Mouse (Mus musculus) adipocyte (in vitro differentiated cells): ENCODE data around the gene Ccdc170.
A peak's percentile ranks its signal among the peaks of the same experiment; 100 is the strongest.
"Not testable (repeated sequence)": the region's sequence is repeated elsewhere in the genome, so short reads cannot be mapped to it uniquely, and the experiment has no call there.

ENCODE experiments used
- DNase-seq: peaks from one replicate; pipeline ENCODE4 v3.0.0-alpha.2; 2016; ENCODE audit warnings: low spot score

The Ccdc170 gene

GRCm38 (mm10) chr10:4482355-4482754 lies at the start of gene Ccdc170:
TSS of gene Ccdc170 (plus strand) at chr10:4482502.
- DNase-seq = no peak

- DNase-seq = peak; percentile 51
Measured at GRCm38 (mm10) chr10:4432996-4433755, 49.1 kb upstream of the Ccdc170 start.

- DNase-seq = not testable (repeated sequence)
Measured at GRCm38 (mm10) chr10:4433871-4434270, 48.4 kb upstream of the Ccdc170 start.

DNA sequence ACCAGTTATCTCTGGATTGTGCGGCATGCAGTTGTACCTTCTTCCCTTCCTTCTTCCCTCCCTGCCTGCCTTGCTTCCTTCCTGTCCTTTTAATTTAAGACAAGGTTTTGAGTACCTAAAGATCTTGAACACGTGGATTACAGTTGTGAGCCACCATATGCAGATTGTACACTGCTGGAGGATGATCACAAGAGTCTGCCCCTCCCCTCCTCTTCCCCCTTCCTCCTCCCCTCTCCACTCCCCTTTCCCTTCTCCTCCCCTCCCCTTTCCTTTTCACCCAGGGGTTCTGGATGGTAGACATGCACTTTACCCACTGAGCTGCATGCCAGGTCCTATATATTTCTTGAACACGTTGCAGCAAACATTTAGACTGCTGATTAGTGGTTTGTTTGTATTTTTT lies 46.9 kb upstream of the Ccdc170 start:
- DNase-seq = no peak

GRCm38 (mm10) chr10:4456409-4456808 lies 25.9 kb upstream of the Ccdc170 start:
- DNase-seq = no peak

DNA sequence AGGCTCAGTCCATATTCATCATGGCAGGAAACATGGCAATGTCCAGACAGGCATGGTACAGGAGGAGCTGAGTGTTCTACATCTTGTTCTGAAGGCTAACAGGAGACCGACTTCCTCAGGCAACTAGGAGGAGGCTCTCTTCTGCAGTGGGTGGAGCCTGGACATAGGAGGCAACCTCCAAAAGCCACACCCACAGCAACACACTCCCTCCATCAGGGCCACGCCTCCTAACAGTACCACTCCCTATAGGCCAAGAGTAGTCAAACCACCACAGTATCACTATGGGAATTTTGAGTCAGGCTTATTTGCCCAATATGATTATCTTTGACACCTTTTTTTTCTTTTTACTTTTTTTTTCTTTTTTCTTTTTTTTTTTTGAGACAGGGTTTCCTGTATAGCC lies 22.1 kb upstream of the Ccdc170 start:
- DNase-seq = no peak

DNA sequence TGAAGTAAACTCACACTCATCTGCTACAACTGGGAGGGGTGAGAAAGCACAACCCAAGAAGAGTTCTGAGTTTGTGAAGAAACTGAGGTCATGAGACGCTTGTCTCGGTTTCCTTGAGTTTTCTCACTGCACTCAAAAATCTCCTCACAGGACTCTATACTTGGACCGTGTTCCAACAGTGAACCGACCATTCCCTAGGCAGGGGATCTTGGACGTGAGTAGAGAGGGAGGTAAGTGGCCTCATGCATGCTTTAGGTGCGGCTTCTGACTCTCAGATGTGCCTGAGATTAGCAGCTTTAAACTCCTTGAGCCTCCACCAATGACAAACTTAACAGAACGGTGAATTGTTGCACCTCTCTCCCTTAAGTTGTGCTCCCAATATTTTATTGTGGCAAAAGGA lies 16.5 kb upstream of the Ccdc170 start:
- no peak for DNase-seq

GRCm38 (mm10) chr10:4469406-4469805 lies 12.9 kb upstream of the Ccdc170 start:
- no peak for DNase-seq

- no peak for DNase-seq
Measured at GRCm38 (mm10) chr10:4473591-4473993, 8.7 kb upstream of the Ccdc170 start.

GRCm38 (mm10) chr10:4475431-4475830 lies 6.9 kb upstream of the Ccdc170 start:
- peak; percentile 11 for DNase-seq

- no peak for DNase-seq
Measured at GRCm38 (mm10) chr10:4476604-4477003, 5.7 kb upstream of the Ccdc170 start.

- no peak for DNase-seq
Measured at GRCm38 (mm10) chr10:4480929-4481328, 1.4 kb upstream of the Ccdc170 start.

GRCm38 (mm10) chr10:4481695-4482094 lies 607 bp upstream of the Ccdc170 start:
- DNase-seq = peak; percentile 44

GRCm38 (mm10) chr10:4483848-4484247 lies 1.5 kb downstream of the Ccdc170 start:
- DNase-seq = no peak

- DNase-seq = no peak
Measured at GRCm38 (mm10) chr10:4484986-4485385, 2.7 kb downstream of the Ccdc170 start.

GRCm38 (mm10) chr10:4489865-4490264 lies 7.6 kb downstream of the Ccdc170 start:
- no peak for DNase-seq

DNA sequence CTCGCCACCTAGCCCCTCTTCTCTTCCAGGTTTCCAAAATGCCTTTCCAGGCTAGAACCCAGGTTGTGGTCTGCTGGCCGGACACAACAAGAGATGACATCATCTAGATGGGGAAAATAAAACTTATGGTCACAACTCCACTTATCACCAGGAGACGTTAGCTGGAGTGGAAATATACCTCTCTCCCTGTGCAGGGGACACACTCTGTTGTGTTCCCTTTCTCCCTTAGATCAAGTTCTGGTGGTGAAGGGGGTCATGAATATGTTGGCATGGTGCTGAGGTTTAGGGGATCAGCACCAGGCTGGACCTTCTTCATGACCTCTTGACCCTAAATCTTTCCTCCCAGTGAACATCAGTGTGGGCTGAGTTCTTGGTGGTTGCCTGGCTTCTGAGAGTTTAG lies 9.0 kb downstream of the Ccdc170 start:
- no peak for DNase-seq

GRCm38 (mm10) chr10:4492045-4492444 lies 9.7 kb downstream of the Ccdc170 start:
- DNase-seq = no peak

GRCm38 (mm10) chr10:4492909-4493308 lies 10.6 kb downstream of the Ccdc170 start:
- no peak for DNase-seq

DNA sequence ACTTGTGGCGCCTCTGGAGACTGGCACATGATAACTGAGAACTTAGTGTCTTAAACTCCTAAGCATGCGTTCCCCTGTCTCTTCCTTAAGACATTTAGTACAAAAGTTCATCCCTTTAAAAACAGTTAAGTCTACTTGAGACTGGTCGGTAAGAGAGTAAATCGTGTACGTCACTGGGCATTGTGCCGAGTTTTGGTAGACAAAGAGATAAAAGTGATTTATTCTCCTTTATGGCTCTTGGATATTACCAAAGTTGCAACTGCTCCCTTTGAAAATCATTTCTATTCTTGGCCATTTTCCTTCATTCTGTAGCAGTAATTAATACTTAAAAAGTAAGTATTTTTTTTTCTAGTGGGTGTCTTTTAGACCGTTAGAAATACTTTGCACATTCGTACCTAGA lies 20.9 kb downstream of the Ccdc170 start:
- no peak for DNase-seq

DNA sequence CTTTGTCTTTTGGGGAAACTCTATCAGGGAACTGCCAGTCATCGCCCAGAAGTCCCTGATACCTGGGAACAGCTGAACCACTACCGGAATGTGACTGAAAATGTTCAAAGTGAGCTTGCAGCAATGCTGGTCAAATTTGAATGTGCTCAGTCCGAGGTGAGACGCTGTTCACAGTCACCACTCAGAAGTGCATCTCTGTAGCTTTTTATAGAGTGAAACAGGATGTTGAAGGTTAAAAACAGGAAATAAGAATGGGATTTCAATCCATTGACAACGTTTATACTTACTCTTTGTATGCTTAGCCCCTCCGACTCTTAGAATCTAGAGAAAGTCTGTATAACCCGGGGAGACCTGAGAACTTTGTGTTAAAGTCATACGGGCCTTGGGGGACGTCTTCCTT lies 30.4 kb downstream of the Ccdc170 start:
- DNase-seq = no peak

- DNase-seq = no peak
Measured at GRCm38 (mm10) chr10:4517614-4518013, 35.3 kb downstream of the Ccdc170 start.

DNA sequence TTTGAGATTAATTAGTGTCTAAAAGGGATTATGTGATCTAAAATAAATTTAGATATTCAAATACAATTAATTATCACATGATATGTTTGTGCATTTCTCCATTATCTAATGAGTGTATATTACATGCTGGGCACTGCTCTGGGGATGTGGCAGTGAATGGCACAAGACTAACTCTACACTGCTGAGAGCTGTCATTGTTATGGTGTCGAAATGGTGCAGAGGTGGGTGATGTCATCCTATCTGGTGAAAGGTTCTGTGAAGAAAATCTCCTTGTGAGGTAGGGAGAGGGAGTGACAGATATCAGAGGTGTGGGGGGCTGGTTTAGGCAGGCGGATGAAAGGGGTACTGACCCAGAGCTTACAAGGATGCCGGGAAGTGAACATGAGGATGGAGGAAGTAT lies 37.3 kb downstream of the Ccdc170 start:
- DNase-seq = no peak

- peak; percentile 37 for DNase-seq
Measured at GRCm38 (mm10) chr10:4520394-4521102, 38.2 kb downstream of the Ccdc170 start.
